ENCODE assay signal across 10 mouse cellular contexts in genomic region chr11:95118505-95118904, GRCm38 (mm10). TPM values are rescaled to one million over a fixed set of nuclear protein-coding genes. Genes with fewer than 3 reads are reported as not detected.
DNase-seq lines count a peak whose midpoint lies in the region; ATAC-seq and TF ChIP-seq lines count a peak whose summit lies in the region.
"Had no signal": no experiment of that assay in that cellular context is flagged by ENCODE, and none has a peak within 500 bp of the region (broad histone marks: within the 10 kb centered on the region; RNA-seq: fewer than 3 reads in every experiment).

No protein-coding gene starts in this region.

- H3K27ac ChIP-seq in forebrain, embryonic 15.5 days (replicated peaks) = no peak overlapping the region
- H3K27ac ChIP-seq in midbrain, postnatal 0 days (ENCODE audit: low read depth, low read length) = no peak overlapping the region
- H3K27ac ChIP-seq in testis, adult 2 months (ENCODE audit: control insufficient read depth, insufficient read depth, low read depth, low read length) = no peak overlapping the region
- H3K27ac ChIP-seq: liver, embryonic 13.5 days had no signal

- peaks cover 25% of the 10 kb centered on the region for H3K4me1 ChIP-seq in forebrain, embryonic 15.5 days
- peaks cover 3% of the 10 kb centered on the region; the same call in 1 of the 2 replicates for H3K4me1 ChIP-seq in midbrain, postnatal 0 days (ENCODE audit: insufficient read depth, low read length)
- H3K4me1 ChIP-seq in testis, adult 2 months (ENCODE audit: control insufficient read depth, insufficient read depth, low read length) = peaks cover 11% of the 10 kb centered on the region
- H3K4me1 ChIP-seq: liver, embryonic 13.5 days had no signal

- 5% methylated on average over 8 of the region's 8 CpGs for WGBS in forebrain, embryonic 15.5 days
- 6% methylated on average over 8 of the region's 8 CpGs for WGBS in midbrain, postnatal 0 days

- H3K4me3 ChIP-seq in forebrain, embryonic 15.5 days = no peak overlapping the region
- H3K4me3 ChIP-seq in midbrain, postnatal 0 days (ENCODE audit: low read depth, low read length) = no peak overlapping the region
- no peak overlapping the region for H3K4me3 ChIP-seq in testis, adult 2 months (ENCODE audit: control insufficient read depth, low read depth, low read length)
- H3K4me3 ChIP-seq: liver, embryonic 13.5 days had no signal

- no peak overlapping the region for H3K4me2 ChIP-seq in forebrain, embryonic 15.5 days (replicated peaks)
- H3K4me2 ChIP-seq in midbrain, postnatal 0 days (ENCODE audit: low read depth, low read length, poor library complexity, severe bottlenecking) = no peak overlapping the region
- H3K4me2 ChIP-seq: liver, embryonic 13.5 days had no signal

- H3K36me3 ChIP-seq in forebrain, embryonic 15.5 days = no peaks in the 10 kb centered on the region
- H3K36me3 ChIP-seq in midbrain, postnatal 0 days (ENCODE audit: insufficient read depth, low read length) = no peaks in the 10 kb centered on the region
- no peaks in the 10 kb centered on the region for H3K36me3 ChIP-seq in testis, adult 2 months (ENCODE audit: control insufficient read depth, insufficient read depth, low read length)
- H3K36me3 ChIP-seq: G1E; liver, embryonic 13.5 days had no signal

- ATAC-seq in forebrain, embryonic 15.5 days (replicated peaks) = peak; percentile 51; the same call in 1 of the 2 replicates
- no peak for ATAC-seq in midbrain, postnatal 0 days (ENCODE audit: low FRiP score)

- no peak for TF ChIP-seq POLR2A in testis, adult 2 months (IDR thresholded peaks at IDR 0.05; ENCODE audit: control insufficient read depth, low read depth, low read length)

- H3K27me3 ChIP-seq in forebrain, embryonic 15.5 days = peaks cover 60% of the 10 kb centered on the region
- H3K27me3 ChIP-seq in midbrain, postnatal 0 days (ENCODE audit: insufficient read depth, low read length) = peaks cover 47% of the 10 kb centered on the region
- no peaks in the 10 kb centered on the region; the same call in 1 of the 2 replicates for H3K27me3 ChIP-seq in testis, adult 2 months (ENCODE audit: control insufficient read depth, insufficient read depth, low read length)

- intact Hi-C loops in left cerebral cortex, postnatal 36 days (cut with DNase I) = loop anchor here (1.0 to 5.0 kb wide), 2 partner anchors 114 to 404 kb away; no protein-coding TSS in a partner anchor

- TF ChIP-seq CTCF in midbrain, postnatal 0 days (IDR thresholded peaks at IDR 0.05) = peak; percentile 97
- TF ChIP-seq CTCF in testis, adult 2 months (IDR thresholded peaks at IDR 0.05; ENCODE audit: control insufficient read depth, insufficient read depth, insufficient replicate concordance, low read depth, low read length) = peak; percentile 87

- no peak overlapping the region for H3K9ac ChIP-seq in forebrain, embryonic 15.5 days (replicated peaks)
- no peak overlapping the region for H3K9ac ChIP-seq in midbrain, postnatal 0 days (replicated peaks; ENCODE audit: low read length, poor library complexity, severe bottlenecking)
- H3K9ac ChIP-seq: liver, embryonic 13.5 days had no signal

- H3K9me3 ChIP-seq in forebrain, embryonic 15.5 days = no peaks in the 10 kb centered on the region
- no peaks in the 10 kb centered on the region for H3K9me3 ChIP-seq in midbrain, postnatal 0 days (ENCODE audit: low read length)
- H3K9me3 ChIP-seq: G1E; liver, embryonic 13.5 days had no signal

- peak; percentile 59 to 91 for DNase-seq in adrenal gland, adult (ENCODE audit: inconsistent age in 2 of 2, low spot score in 1 of 2)
- no peak for DNase-seq in adrenal gland, adult 8-10 months
- peak; percentile 73 for DNase-seq in brain, adult 2 months (ENCODE audit: low read depth, low spot score)
- peak; percentile 55 for DNase-seq in induced T-regulatory cell, adult 2 months (ENCODE audit: low read depth)
- peak; percentile 54 to 66 for DNase-seq in left cerebral cortex, postnatal 36 days (ENCODE audit: low spot score in 2 of 2)
- peak; percentile 81 for DNase-seq in midbrain, postnatal 0 days (ENCODE audit: low spot score)
- DNase-seq: liver, embryonic 13.5 days had no signal

RNA-seq across cellular contexts. Expression of gene Dlx3, which starts 1.4 kb away (rescaled TPM):
- not detected for total RNA-seq in adrenal gland, adult 8-10 months (2022)
- polyA plus RNA-seq in forebrain, embryonic 15.5 days (2015; fragmentation: Nextera tagmentation; extraction: Ambion mirVana) = not detected in 2 replicates
- total RNA-seq in left cerebral cortex, postnatal 36 days (2021) = not detected
- 0.33 TPM in 1 of 2 replicates, not detected in the other for total RNA-seq in midbrain, postnatal 0 days (2014; rRNA removed)
- polyA plus RNA-seq in midbrain, postnatal 0 days (2015; fragmentation: Nextera tagmentation; extraction: Ambion mirVana) = not detected in 2 replicates
- 0.04 TPM in 2 replicates for polyA plus RNA-seq in testis, adult 2 months (2012; rRNA removed)
- polyA plus RNA-seq: G1E had no signal

RNA-seq across cellular contexts. Expression of gene Dlx4, which starts 27.6 kb away (rescaled TPM):
- total RNA-seq in adrenal gland, adult 8-10 months (2022) = under 1 TPM in 2 of 4 experiments, not detected in 2; 0.28 to 0.32 TPM
- not detected in 2 replicates for polyA plus RNA-seq in forebrain, embryonic 15.5 days (2015; fragmentation: Nextera tagmentation; extraction: Ambion mirVana)
- total RNA-seq in left cerebral cortex, postnatal 36 days (2021) = not detected
- 0.60 TPM in 1 of 2 replicates, not detected in the other for total RNA-seq in midbrain, postnatal 0 days (2014; rRNA removed)
- 0.47 and 0.51 TPM in 2 replicates for polyA plus RNA-seq in midbrain, postnatal 0 days (2015; fragmentation: Nextera tagmentation; extraction: Ambion mirVana)
- 1.4 and 2.1 TPM in 2 replicates for polyA plus RNA-seq in testis, adult 2 months (2012; rRNA removed)
- polyA plus RNA-seq: G1E had no signal

RNA-seq across cellular contexts. Expression of gene Itga3, which starts 41.9 kb away (rescaled TPM):
- 10 to 100 TPM; 40.8 to 74.6 (median 49.9) TPM for total RNA-seq in adrenal gland, adult 8-10 months (2022)
- polyA plus RNA-seq in forebrain, embryonic 15.5 days (2015; fragmentation: Nextera tagmentation; extraction: Ambion mirVana) = 5.9 and 6.9 TPM in 2 replicates
- total RNA-seq in left cerebral cortex, postnatal 36 days (2021) = 10 to 100 TPM; 15.2 to 16.2 TPM
- 33.2 and 38.3 TPM in 2 replicates for total RNA-seq in midbrain, postnatal 0 days (2014; rRNA removed)
- polyA plus RNA-seq in midbrain, postnatal 0 days (2015; fragmentation: Nextera tagmentation; extraction: Ambion mirVana) = 11.2 and 12.3 TPM in 2 replicates
- 1.5 and 2.2 TPM in 2 replicates for polyA plus RNA-seq in testis, adult 2 months (2012; rRNA removed)
- polyA plus RNA-seq: G1E had no signal
